ENCODE assay signal across 24 mouse cellular contexts in the genomic region with DNA sequence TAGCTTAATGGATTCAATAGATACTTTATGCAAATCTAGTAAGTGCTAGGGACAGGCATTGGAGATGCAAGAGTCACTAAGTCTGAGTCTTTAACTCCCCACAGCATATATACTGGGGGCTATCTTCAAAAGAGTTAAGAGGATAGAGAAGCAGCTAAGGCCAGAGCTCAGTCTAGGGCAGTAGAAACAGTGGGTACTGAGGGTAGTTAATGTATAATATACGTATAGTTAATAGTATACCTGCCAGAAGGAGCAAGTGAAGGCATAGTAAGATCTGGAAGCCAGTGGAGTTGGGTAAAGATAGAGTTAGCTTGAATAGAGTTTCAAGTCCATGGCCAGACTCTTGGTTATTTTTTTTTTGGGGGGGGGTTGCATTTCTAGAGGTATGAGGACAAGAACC.
A peak's percentile ranks its signal among the peaks of the same experiment; 100 is the strongest.
DNase-seq lines count a peak whose midpoint lies in the region; ATAC-seq and TF ChIP-seq lines count a peak whose summit lies in the region.
"Had no signal": no experiment of that assay in that cellular context is flagged by ENCODE, and none has a peak within 500 bp of the region (broad histone marks: within the 10 kb centered on the region; RNA-seq: fewer than 3 reads in every experiment).

No protein-coding gene starts in this region.

- H3K27ac ChIP-seq in intestine, embryonic 15.5 days: no peak overlapping the region
- H3K27ac ChIP-seq in intestine, postnatal 0 days (ENCODE audit: low read depth, low read length): no peak overlapping the region
- peak overlapping the region; percentile 69 for H3K27ac ChIP-seq in kidney, embryonic 15.5 days
- peak overlapping the region; percentile 11; the same call in 1 of the 2 replicates for H3K27ac ChIP-seq in kidney, postnatal 0 days
- H3K27ac ChIP-seq in intestine, embryonic 16.5 days (ENCODE audit: low read length): no peak overlapping the region
- H3K27ac ChIP-seq: embryonic facial prominence, embryonic 10.5 days; embryonic facial prominence, embryonic 12.5 days; forebrain, embryonic 13.5 days had no signal

- no peak for TF ChIP-seq CTCF in intestine, postnatal 0 days (IDR thresholded peaks at IDR 0.05; ENCODE audit: low read depth)
- no peak for TF ChIP-seq CTCF in kidney, postnatal 0 days (IDR thresholded peaks at IDR 0.05; ENCODE audit: low read depth)

- no peak for DNase-seq in kidney, adult 9 months
- DNase-seq in kidney, postnatal 0 days (ENCODE audit: low spot score): peak; percentile 21
- no peak for DNase-seq in kidney, postnatal 4 days
- DNase-seq in retina, postnatal 1 day: no peak
- DNase-seq: adrenal gland, adult 8-10 months; adrenal gland, postnatal 14 days; B cell, adult 2 months; cerebellum, adult 11-12 months; cerebellum, adult 2 months; cerebellum, adult 9-10 months; cerebellum, postnatal 10 days; cerebellum, postnatal 25 days had no signal

- H3K27me3 ChIP-seq in intestine, embryonic 15.5 days (replicated peaks): no peaks in the 10 kb centered on the region
- H3K27me3 ChIP-seq in intestine, postnatal 0 days (replicated peaks; ENCODE audit: control insufficient read depth, insufficient read depth, low read length): no peaks in the 10 kb centered on the region
- no peaks in the 10 kb centered on the region for H3K27me3 ChIP-seq in kidney, embryonic 15.5 days
- no peaks in the 10 kb centered on the region for H3K27me3 ChIP-seq in kidney, postnatal 0 days (ENCODE audit: insufficient read depth, low read length)
- no peaks in the 10 kb centered on the region for H3K27me3 ChIP-seq in intestine, embryonic 16.5 days (replicated peaks; ENCODE audit: control insufficient read depth, insufficient read depth, low read length)
- H3K27me3 ChIP-seq: CH12.LX; embryonic facial prominence, embryonic 12.5 days; forebrain, embryonic 13.5 days; Patski had no signal

- no peaks in the 10 kb centered on the region for H3K36me3 ChIP-seq in intestine, embryonic 15.5 days
- H3K36me3 ChIP-seq in intestine, postnatal 0 days (ENCODE audit: control insufficient read depth, insufficient read depth): no peaks in the 10 kb centered on the region
- H3K36me3 ChIP-seq in kidney, embryonic 15.5 days: no peaks in the 10 kb centered on the region
- H3K36me3 ChIP-seq in kidney, postnatal 0 days (ENCODE audit: insufficient read depth, low read length): no peaks in the 10 kb centered on the region
- H3K36me3 ChIP-seq in intestine, embryonic 16.5 days (ENCODE audit: control insufficient read depth, insufficient read depth, low read length): no peaks in the 10 kb centered on the region
- H3K36me3 ChIP-seq: embryonic facial prominence, embryonic 10.5 days; embryonic facial prominence, embryonic 12.5 days; G1E had no signal

- 61% methylated on average over 1 of the region's 1 CpGs for WGBS in intestine, embryonic 15.5 days
- 43% methylated on average over 1 of the region's 1 CpGs for WGBS in intestine, postnatal 0 days
- 63% methylated on average over 1 of the region's 1 CpGs for WGBS in kidney, embryonic 15.5 days
- 68% methylated on average over 1 of the region's 1 CpGs for WGBS in kidney, postnatal 0 days
- WGBS in intestine, embryonic 16.5 days: 65% methylated on average over 1 of the region's 1 CpGs

- no peak overlapping the region for H3K4me3 ChIP-seq in intestine, embryonic 15.5 days (replicated peaks)
- H3K4me3 ChIP-seq in intestine, postnatal 0 days (ENCODE audit: low read depth, low read length): no peak overlapping the region
- no peak overlapping the region for H3K4me3 ChIP-seq in kidney, embryonic 15.5 days (replicated peaks)
- H3K4me3 ChIP-seq in kidney, postnatal 0 days (replicated peaks; ENCODE audit: low read depth, low read length): no peak overlapping the region
- H3K4me3 ChIP-seq in intestine, embryonic 16.5 days (ENCODE audit: low read length): no peak overlapping the region
- H3K4me3 ChIP-seq: embryonic facial prominence, embryonic 10.5 days; embryonic facial prominence, embryonic 12.5 days; forebrain, embryonic 13.5 days had no signal

- 0 out of 2 replicates have a peak, but pooled peaks cover 2% of the 10 kb centered on the region for H3K4me1 ChIP-seq in intestine, embryonic 15.5 days (replicated peaks)
- H3K4me1 ChIP-seq in intestine, postnatal 0 days (replicated peaks; ENCODE audit: control insufficient read depth, insufficient read depth, low read length): no peaks in the 10 kb centered on the region
- peaks cover 13% of the 10 kb centered on the region for H3K4me1 ChIP-seq in kidney, embryonic 15.5 days
- H3K4me1 ChIP-seq in kidney, postnatal 0 days (replicated peaks; ENCODE audit: insufficient read depth, low read length): no peaks in the 10 kb centered on the region
- no peaks in the 10 kb centered on the region for H3K4me1 ChIP-seq in intestine, embryonic 16.5 days (ENCODE audit: control insufficient read depth, insufficient read depth, low read length)
- H3K4me1 ChIP-seq: embryonic facial prominence, embryonic 10.5 days; embryonic facial prominence, embryonic 12.5 days; forebrain, embryonic 13.5 days had no signal

- H3K9ac ChIP-seq in intestine, embryonic 15.5 days: no peak overlapping the region
- no peak overlapping the region for H3K9ac ChIP-seq in intestine, postnatal 0 days (ENCODE audit: low read depth, low read length)
- H3K9ac ChIP-seq in kidney, embryonic 15.5 days: no peak overlapping the region
- no peak overlapping the region for H3K9ac ChIP-seq in kidney, postnatal 0 days (ENCODE audit: low read depth, low read length)
- H3K9ac ChIP-seq in intestine, embryonic 16.5 days (ENCODE audit: low read depth, low read length): no peak overlapping the region
- H3K9ac ChIP-seq: embryonic facial prominence, embryonic 12.5 days; forebrain, embryonic 13.5 days had no signal

- no peaks in the 10 kb centered on the region for H3K9me3 ChIP-seq in intestine, embryonic 15.5 days
- H3K9me3 ChIP-seq in intestine, postnatal 0 days (ENCODE audit: control insufficient read depth): no peaks in the 10 kb centered on the region
- no peaks in the 10 kb centered on the region for H3K9me3 ChIP-seq in kidney, embryonic 15.5 days (replicated peaks)
- no peaks in the 10 kb centered on the region for H3K9me3 ChIP-seq in kidney, postnatal 0 days (replicated peaks; ENCODE audit: low read length)
- H3K9me3 ChIP-seq in intestine, embryonic 16.5 days (ENCODE audit: control insufficient read depth, low read length): no peaks in the 10 kb centered on the region
- H3K9me3 ChIP-seq: embryonic facial prominence, embryonic 10.5 days; embryonic facial prominence, embryonic 12.5 days; forebrain, embryonic 13.5 days; G1E had no signal

- H3K4me2 ChIP-seq in intestine, embryonic 15.5 days (replicated peaks): no peak overlapping the region
- no peak overlapping the region for H3K4me2 ChIP-seq in intestine, postnatal 0 days (replicated peaks; ENCODE audit: low read depth)
- H3K4me2 ChIP-seq in kidney, embryonic 15.5 days: no peak overlapping the region
- H3K4me2 ChIP-seq in kidney, postnatal 0 days (ENCODE audit: low read length): no peak overlapping the region
- H3K4me2 ChIP-seq in intestine, embryonic 16.5 days (ENCODE audit: low read depth, low read length): no peak overlapping the region
- H3K4me2 ChIP-seq: embryonic facial prominence, embryonic 12.5 days; forebrain, embryonic 13.5 days had no signal

- ATAC-seq in intestine, embryonic 15.5 days: peak; percentile 49; the same call in 1 of the 2 replicates
- no peak for ATAC-seq in intestine, postnatal 0 days
- ATAC-seq in kidney, embryonic 15.5 days (replicated peaks; ENCODE audit: low FRiP score): peak; percentile 85
- no peak for ATAC-seq in kidney, postnatal 0 days (replicated peaks; ENCODE audit: low FRiP score, low read depth)
- ATAC-seq in intestine, embryonic 16.5 days: peak; percentile 44; the same call in 1 of the 2 replicates
- ATAC-seq: activated CD4-positive, CD25-positive, alpha-beta regulatory T cell, adult 4 months; CD4-positive, CD25-positive, alpha-beta regulatory T cell, adult 4 months; forebrain, embryonic 13.5 days had no signal

Comparison
In these comparisons a context has a peak if more than half of its experiments do, and no peak if none do; other contexts are left out.
1. ATAC-seq: peak in intestine, embryonic 15.5 days (single experiment), kidney, embryonic 15.5 days (single experiment) and intestine, embryonic 16.5 days (single experiment); none in intestine, postnatal 0 days (single experiment) and kidney, postnatal 0 days (single experiment).
2. H3K27ac ChIP-seq: peak in kidney, embryonic 15.5 days (single experiment) and kidney, postnatal 0 days (single experiment); none in intestine, embryonic 15.5 days (single experiment), intestine, postnatal 0 days (single experiment) and intestine, embryonic 16.5 days (single experiment).